Mouse (Mus musculus) liver, embryonic 14.5 days (tissue): ENCODE data around the gene Stam2. TPM values are rescaled to one million over a fixed set of nuclear protein-coding genes. Genes with fewer than 3 reads are reported as not detected.

Experiments used
- ATAC-seq: fragments of 200-750 bp; cut with Nextera tagmentation; 2 replicates; pipeline ENCODE4 v1.8.0; 2017; ENCODE audit warnings: moderate number of reproducible peaks, mild to moderate bottlenecking, moderate library complexity; ENCODE audit not compliant: insufficient read depth
- DNase-seq, 3 experiments: peaks; one replicate each; pipeline ENCODE4 v3.0.0-alpha.2; 2012 to 2013; ENCODE audit warnings: low read depth in 3 of 3, low spot score in 3 of 3
- H3K27ac ChIP-seq: fragments of 300-500 bp; sonication (generic); 2 replicates; pipeline ENCODE4 v1.5.1; 2014; ENCODE audit warnings: moderate library complexity, mild to moderate bottlenecking, control low read depth, inconsistent platforms
- H3K27me3 ChIP-seq: fragments of 300-500 bp; sonication (generic); 2 replicates; pipeline ENCODE4 v1.6.1; 2014; ENCODE audit warnings: mild to moderate bottlenecking, low read length, moderate library complexity; ENCODE audit not compliant: control insufficient read depth, insufficient read depth
- H3K36me3 ChIP-seq: fragments of 300-500 bp; sonication (generic); replicated peaks from 2 replicates; pipeline ENCODE4 v1.6.1; 2014; ENCODE audit warnings: low read depth; ENCODE audit not compliant: control insufficient read depth, insufficient read depth
- H3K4me1 ChIP-seq, 2 experiments: fragments of 200-500 bp in 1 of 2; fragments of 300-500 bp in 1 of 2; sonication (generic) in 1 of 2; replicated peaks; 2 replicates each; pipeline ENCODE4 v1.6.1; 2012 to 2014; ENCODE audit warnings: antibody characterized with exemption in 1 of 2, inconsistent platforms in 1 of 2, low read length in 1 of 2; ENCODE audit not compliant: control insufficient read depth in 2 of 2, insufficient read depth in 2 of 2
- H3K4me2 ChIP-seq: fragments of 300-500 bp; sonication (generic); 2 replicates; pipeline ENCODE4 v1.6.1; 2014; ENCODE audit warnings: low read depth, mild to moderate bottlenecking, control low read depth, moderate library complexity
- H3K4me3 ChIP-seq, 2 experiments: fragments of 200-500 bp in 1 of 2; fragments of 300-500 bp in 1 of 2; sonication (generic) in 1 of 2; 2 replicates each; pipeline ENCODE4 v1.5.1; 2012 to 2014; ENCODE audit warnings: low read depth in 2 of 2, low read length in 2 of 2, mild to moderate bottlenecking in 2 of 2, control low read depth in 1 of 2, inconsistent platforms in 1 of 2, moderate library complexity in 1 of 2; ENCODE audit not compliant: insufficient read depth in 1 of 2
- H3K9ac ChIP-seq: fragments of 300-500 bp; sonication (generic); replicated peaks from 2 replicates; pipeline ENCODE4 v1.6.1; 2014; ENCODE audit warnings: mild to moderate bottlenecking, control low read depth, moderate library complexity
- H3K9me3 ChIP-seq: fragments of 300-500 bp; sonication (generic); 2 replicates; pipeline ENCODE4 v1.6.1; 2016; ENCODE audit warnings: low read length, mixed read lengths; ENCODE audit not compliant: control insufficient read depth
- CTCF ChIP-seq: IDR thresholded peaks from 2 replicates; pipeline ENCODE4 v1.5.1; 2016; ENCODE audit warnings: antibody characterized with exemption, low read depth, control low read depth
- EP300 ChIP-seq: IDR thresholded peaks from 2 replicates; pipeline ENCODE4 v1.6.1; 2016; ENCODE audit warnings: antibody characterized with exemption, low read depth
- WGBS: fragments of 180-500 bp; shearing (Covaris S2); extraction: QIAGEN DNeasy Blood & Tissue Kit; methylation state at CpG from one replicate; pipeline ENCODE4 v1.1.7; 2014; ENCODE audit not compliant: insufficient replicate concordance; 5-methylcytosine and 5-hydroxymethylcytosine counted together
- polyA plus RNA-seq, 2 experiments: library from polyadenylated mRNA; depleted of rRNA in 1 of 2; stranded (reverse) in 1 of 2; unstranded in 1 of 2; fragments of >200 nt; fragmentation: Nextera tagmentation in 1 of 2; extraction: Ambion mirVana in 1 of 2; gene quantifications; 2 replicates each; pipeline versions ENCODE4 v1.2.1 to v1.2.3; 2012 to 2014

The Stam2 gene
- polyA plus RNA-seq, 2 experiments: 2.9 to 9.4 TPM

GRCm38 (mm10) chr2:52714111-52714510 lies 28.0 kb downstream of the Stam2 start:
- Histone ChIP-seq H3K4me3 (no peak overlapping the region), H3K4me2 (no peak overlapping the region), H3K36me3 (no peaks in the 10 kb centered on the region; the same call in none of the 2 replicates), H3K9me3 (no peaks in the 10 kb centered on the region), H3K4me1 (no peaks in the 10 kb centered on the region), H3K27ac (no peak overlapping the region), H3K9ac (no peak overlapping the region), H3K27me3 (no peaks in the 10 kb centered on the region)
- DNase-seq (no peak), ATAC-seq (no peak)
- no peak for TF ChIP-seq EP300
- no peak for TF ChIP-seq CTCF
- WGBS: 76% methylated on average over 4 of the region's 4 CpGs

GRCm38 (mm10) chr2:52710804-52711203 lies 31.3 kb downstream of the Stam2 start:
- Histone ChIP-seq H3K4me2 (no peak overlapping the region), H3K4me1 (no peaks in the 10 kb centered on the region), H3K4me3 (no peak overlapping the region), H3K27ac (no peak overlapping the region), H3K9me3 (no peaks in the 10 kb centered on the region), H3K9ac (no peak overlapping the region), H3K36me3 (no peaks in the 10 kb centered on the region; the same call in none of the 2 replicates), H3K27me3 (no peaks in the 10 kb centered on the region)
- WGBS: 76% methylated on average over 2 of the region's 2 CpGs
- no peak for DNase-seq
- ATAC-seq: no peak
- TF ChIP-seq CTCF: no peak
- no peak for TF ChIP-seq EP300

GRCm38 (mm10) chr2:52709417-52709816 lies 32.7 kb downstream of the Stam2 start:
- ATAC-seq (no peak), DNase-seq (no peak)
- TF ChIP-seq CTCF (no peak), EP300 (no peak)
- Histone ChIP-seq H3K9ac (no peak overlapping the region), H3K36me3 (no peaks in the 10 kb centered on the region; the same call in none of the 2 replicates), H3K27me3 (no peaks in the 10 kb centered on the region), H3K4me1 (no peaks in the 10 kb centered on the region), H3K4me3 (no peak overlapping the region), H3K9me3 (no peaks in the 10 kb centered on the region), H3K4me2 (no peak overlapping the region), H3K27ac (no peak overlapping the region)
- 74% methylated on average over 5 of the region's 5 CpGs for WGBS

GRCm38 (mm10) chr2:52701368-52702036 lies 40.6 kb downstream of the Stam2 start:
- Histone ChIP-seq H3K4me3 (no peak overlapping the region), H3K27ac (no peak overlapping the region), H3K9ac (no peak overlapping the region), H3K36me3 (no peaks in the 10 kb centered on the region), H3K4me1 (no peaks in the 10 kb centered on the region), H3K27me3 (no peaks in the 10 kb centered on the region), H3K9me3 (no peaks in the 10 kb centered on the region), H3K4me2 (no peak overlapping the region)
- WGBS: 83% methylated on average over 11 of the region's 11 CpGs
- no peak for ATAC-seq
- TF ChIP-seq EP300: no peak
- no peak for TF ChIP-seq CTCF
- no peak for DNase-seq

- 74% methylated on average over 5 of the region's 5 CpGs for WGBS
These were observed 41.7 kb downstream of the Stam2 start for GRCm38 (mm10) chr2:52700352-52700751.

More at GRCm38 (mm10) chr2:52700352-52700751, 41.7 kb downstream of the Stam2 start:
- DNase-seq (no peak), ATAC-seq (no peak)
- Histone ChIP-seq H3K36me3 (no peaks in the 10 kb centered on the region), H3K4me2 (no peak overlapping the region), H3K27me3 (no peaks in the 10 kb centered on the region), H3K27ac (no peak overlapping the region), H3K9ac (no peak overlapping the region), H3K4me3 (no peak overlapping the region), H3K9me3 (no peaks in the 10 kb centered on the region), H3K4me1 (no peaks in the 10 kb centered on the region)
- TF ChIP-seq EP300 (no peak), CTCF (no peak)
